ENCODE assay signal across 14 mouse cellular contexts in the genomic region with DNA sequence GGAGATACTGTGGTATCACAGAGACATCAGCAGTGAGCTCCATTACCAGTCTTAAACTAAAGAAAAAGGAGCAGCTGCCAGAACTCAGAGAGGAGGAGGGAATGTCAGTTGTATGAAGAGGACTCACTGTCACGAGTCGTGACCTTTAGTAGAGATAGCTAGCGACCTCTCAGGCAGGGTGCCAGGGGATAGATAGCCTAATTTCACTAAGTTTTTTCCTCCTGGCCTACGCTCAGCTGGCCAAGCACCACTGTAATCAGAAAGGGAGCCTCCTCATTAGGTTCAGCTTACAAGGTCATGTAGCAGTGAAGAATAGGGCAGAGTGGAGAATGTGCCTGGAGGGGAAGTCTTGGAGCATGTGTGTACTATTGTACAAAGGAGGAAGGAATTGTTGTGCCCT. TPM values are rescaled to one million over a fixed set of nuclear protein-coding genes. Genes with fewer than 3 reads are reported as not detected.
DNase-seq lines count a peak whose midpoint lies in the region; ATAC-seq and TF ChIP-seq lines count a peak whose summit lies in the region.
"Had no signal": no experiment of that assay in that cellular context is flagged by ENCODE, and none has a peak within 500 bp of the region (broad histone marks: within the 10 kb centered on the region; RNA-seq: fewer than 3 reads in every experiment).

No protein-coding gene starts in this region.

- intact Hi-C loops in left cerebral cortex, adult 2 months (cut with DNase I) = no loop called here

- H3K9ac ChIP-seq in heart, embryonic 12.5 days = no peak overlapping the region
- H3K9ac ChIP-seq in kidney, postnatal 0 days (ENCODE audit: low read depth, low read length) = no peak overlapping the region
- H3K9ac ChIP-seq in hindbrain, embryonic 16.5 days (ENCODE audit: low read depth, low read length) = no peak overlapping the region
- H3K9ac ChIP-seq: neural tube, embryonic 13.5 days had no signal

- WGBS in heart, embryonic 12.5 days = 8% methylated on average over 4 of the region's 4 CpGs
- WGBS in kidney, postnatal 0 days = 52% methylated on average over 4 of the region's 4 CpGs
- WGBS in hindbrain, embryonic 16.5 days = 55% methylated on average over 4 of the region's 4 CpGs

- H3K9me3 ChIP-seq in heart, embryonic 12.5 days (replicated peaks) = no peaks in the 10 kb centered on the region
- H3K9me3 ChIP-seq in kidney, postnatal 0 days (replicated peaks; ENCODE audit: low read length) = no peaks in the 10 kb centered on the region
- H3K9me3 ChIP-seq in hindbrain, embryonic 16.5 days (ENCODE audit: control insufficient read depth, low read length) = no peaks in the 10 kb centered on the region
- H3K9me3 ChIP-seq: neural tube, embryonic 13.5 days had no signal

- no peak overlapping the region for H3K4me3 ChIP-seq in heart, embryonic 12.5 days
- no peak overlapping the region for H3K4me3 ChIP-seq in kidney, postnatal 0 days (replicated peaks; ENCODE audit: low read depth, low read length)
- no peak overlapping the region for H3K4me3 ChIP-seq in left cerebral cortex, adult 2 months
- no peak overlapping the region for H3K4me3 ChIP-seq in hindbrain, embryonic 16.5 days (ENCODE audit: low read length)
- H3K4me3 ChIP-seq: neural tube, embryonic 13.5 days had no signal

- H3K4me1 ChIP-seq in heart, embryonic 12.5 days (replicated peaks) = peaks cover 13% of the 10 kb centered on the region; the same call in 1 of the 2 replicates
- H3K4me1 ChIP-seq in kidney, postnatal 0 days (replicated peaks; ENCODE audit: insufficient read depth, low read length) = no peaks in the 10 kb centered on the region
- H3K4me1 ChIP-seq in hindbrain, embryonic 16.5 days (ENCODE audit: control insufficient read depth, insufficient read depth, low read depth, low read length) = no peaks in the 10 kb centered on the region

- ATAC-seq in heart, embryonic 12.5 days (ENCODE audit: insufficient number of reproducible peaks, low FRiP score) = peak; percentile 29; the same call in 1 of the 2 replicates
- no peak for ATAC-seq in kidney, postnatal 0 days (replicated peaks; ENCODE audit: low FRiP score, low read depth)
- no peak for ATAC-seq in megakaryocyte progenitor cell, adult 5-6 weeks (replicated peaks; ENCODE audit: poor library complexity)
- no peak for ATAC-seq in hindbrain, embryonic 16.5 days
- ATAC-seq: inflammation-experienced regulatory T-cells, adult 6 months had no signal

- H3K36me3 ChIP-seq in heart, embryonic 12.5 days = no peaks in the 10 kb centered on the region
- no peaks in the 10 kb centered on the region for H3K36me3 ChIP-seq in kidney, postnatal 0 days (ENCODE audit: insufficient read depth, low read length)
- no peaks in the 10 kb centered on the region for H3K36me3 ChIP-seq in hindbrain, embryonic 16.5 days (ENCODE audit: control insufficient read depth, insufficient read depth, low read length)
- H3K36me3 ChIP-seq: neural tube, embryonic 13.5 days had no signal

- H3K4me2 ChIP-seq in heart, embryonic 12.5 days = no peak overlapping the region
- H3K4me2 ChIP-seq in kidney, postnatal 0 days (ENCODE audit: low read length) = no peak overlapping the region
- H3K4me2 ChIP-seq in hindbrain, embryonic 16.5 days (ENCODE audit: low read length) = no peak overlapping the region
- H3K4me2 ChIP-seq: neural tube, embryonic 13.5 days had no signal

- peak; percentile 66 for DNase-seq in ovary, adult 18-20 months (ENCODE audit: low spot score)
- no peak for DNase-seq in ovary, postnatal 10 days (ENCODE audit: low spot score)
- DNase-seq in kidney, postnatal 0 days (ENCODE audit: low spot score) = peak; percentile 40
- no peak for DNase-seq in left cerebral cortex, adult 2 months (ENCODE audit: extremely low spot score in 1 of 2, low spot score in 2 of 2)
- DNase-seq: cerebellum, adult 18-20 months had no signal

- no peak overlapping the region for H3K27ac ChIP-seq in heart, embryonic 12.5 days (ENCODE audit: poor library complexity, severe bottlenecking)
- no peak overlapping the region for H3K27ac ChIP-seq in kidney, postnatal 0 days
- no peak overlapping the region for H3K27ac ChIP-seq in left cerebral cortex, adult 2 months
- H3K27ac ChIP-seq in hindbrain, embryonic 16.5 days (ENCODE audit: low read depth, low read length) = no peak overlapping the region
- H3K27ac ChIP-seq: neural tube, embryonic 13.5 days had no signal

- no peak for TF ChIP-seq CTCF in kidney, postnatal 0 days (IDR thresholded peaks at IDR 0.05; ENCODE audit: low read depth)
- no peak for TF ChIP-seq CTCF in left cerebral cortex, adult 2 months (IDR thresholded peaks at IDR 0.05)

- no peaks in the 10 kb centered on the region for H3K27me3 ChIP-seq in heart, embryonic 12.5 days (replicated peaks)
- H3K27me3 ChIP-seq in kidney, postnatal 0 days (ENCODE audit: insufficient read depth, low read length) = no peaks in the 10 kb centered on the region
- H3K27me3 ChIP-seq in hindbrain, embryonic 16.5 days (replicated peaks; ENCODE audit: control insufficient read depth, insufficient read depth, low read length) = no peaks in the 10 kb centered on the region
- H3K27me3 ChIP-seq: neural tube, embryonic 13.5 days had no signal

RNA-seq across cellular contexts. Expression of gene Dcx, which starts 47.3 kb away (rescaled TPM):
- polyA plus RNA-seq in heart, embryonic 12.5 days (2016; fragmentation: Nextera tagmentation; extraction: Ambion mirVana) = 0.54 and 0.75 TPM in 2 replicates
- polyA plus RNA-seq in kidney, postnatal 0 days (2015; fragmentation: Nextera tagmentation; extraction: Ambion mirVana) = 2.0 and 2.7 TPM in 2 replicates
- total RNA-seq in megakaryocyte progenitor cell, adult 5-6 weeks (2015) = not detected in 2 replicates
- not detected in 2 replicates for total RNA-seq in megakaryocyte progenitor cell, adult 5-6 weeks (2017)
- 10 to 100 TPM; 21.0 to 28.5 TPM for total RNA-seq in left cerebral cortex, adult 2 months (2021)
- 230 and 260 TPM in 2 replicates for polyA plus RNA-seq in hindbrain, embryonic 16.5 days (2015; fragmentation: Nextera tagmentation; extraction: Ambion mirVana)
- total RNA-seq: ES-E14; gastrocnemius, adult 18-20 months; megakaryocyte-erythroid progenitor cell, adult 5-6 weeks had no signal
- polyA plus RNA-seq: inflammation-experienced regulatory T-cells, adult 6 months; spleen, adult 2 months had no signal

RNA-seq across cellular contexts. Expression of gene Capn6, which starts 58.6 kb away (rescaled TPM):
- polyA plus RNA-seq in heart, embryonic 12.5 days (2016; fragmentation: Nextera tagmentation; extraction: Ambion mirVana) = 227 and 245 TPM in 2 replicates
- polyA plus RNA-seq in kidney, postnatal 0 days (2015; fragmentation: Nextera tagmentation; extraction: Ambion mirVana) = 82.8 and 84.0 TPM in 2 replicates
- total RNA-seq in megakaryocyte progenitor cell, adult 5-6 weeks (2015) = not detected in 2 replicates
- not detected in 2 replicates for total RNA-seq in megakaryocyte progenitor cell, adult 5-6 weeks (2017)
- 1 to 10 TPM in 1 of 2 experiments, under 1 TPM in 1; 0.84 to 2.1 TPM for total RNA-seq in left cerebral cortex, adult 2 months (2021)
- 0.95 and 9.6 TPM in 2 replicates for polyA plus RNA-seq in hindbrain, embryonic 16.5 days (2015; fragmentation: Nextera tagmentation; extraction: Ambion mirVana)
- total RNA-seq: megakaryocyte-erythroid progenitor cell, adult 5-6 weeks had no signal
- polyA plus RNA-seq: inflammation-experienced regulatory T-cells, adult 6 months had no signal

Comparison
In these comparisons a context has a peak if more than half of its experiments do, and no peak if none do; other contexts are left out.
1. DNase-seq: peak in ovary, adult 18-20 months (single experiment) and kidney, postnatal 0 days (single experiment); none in ovary, postnatal 10 days (single experiment) and left cerebral cortex, adult 2 months (0 of 2).
2. RNA of gene Dcx, which starts 47.3 kb away (polyA plus RNA-seq): 230 to 260 TPM in hindbrain, embryonic 16.5 days; 2.0 to 2.7 TPM in kidney, postnatal 0 days and 0.54 to 0.75 TPM in heart, embryonic 12.5 days; every median in the first group is over 10 times any median in the second.